Mouse (Mus musculus) CD4-positive, CD25-positive, alpha-beta regulatory T cell, adult 2 months (primary cell): Measurements from ENCODE around the gene Ifitm7.
"Not testable (repeated sequence)": the region's sequence is repeated elsewhere in the genome, so short reads cannot be mapped to it uniquely, and the experiment has no call there.

Experiments used
- DNase-seq: peaks from one replicate; pipeline ENCODE4 v3.0.0-alpha.2; 2012; ENCODE audit warnings: low read depth, low spot score

Gene Ifitm7

DNA sequence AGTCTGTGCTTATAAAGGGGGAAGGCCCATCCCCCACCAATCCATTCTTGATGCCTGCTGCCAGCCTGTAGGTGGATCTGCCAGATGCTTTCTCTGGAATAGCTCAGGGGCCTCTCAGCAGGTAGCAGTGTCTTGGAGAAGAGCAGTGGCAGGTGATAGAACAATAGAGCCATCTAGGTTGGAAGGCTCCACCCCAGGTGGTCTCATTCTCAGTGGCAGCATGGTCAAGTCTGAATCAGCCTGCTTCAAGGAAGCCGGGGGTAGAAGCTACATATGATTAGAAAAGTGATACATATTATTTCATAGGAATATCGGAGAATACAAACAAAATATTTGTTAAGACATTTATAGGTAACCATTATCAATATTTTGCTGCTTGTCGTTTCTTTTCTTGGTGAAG is 5.0 kb downstream of the Ifitm7 start:
- not testable (repeated sequence) for DNase-seq

DNA sequence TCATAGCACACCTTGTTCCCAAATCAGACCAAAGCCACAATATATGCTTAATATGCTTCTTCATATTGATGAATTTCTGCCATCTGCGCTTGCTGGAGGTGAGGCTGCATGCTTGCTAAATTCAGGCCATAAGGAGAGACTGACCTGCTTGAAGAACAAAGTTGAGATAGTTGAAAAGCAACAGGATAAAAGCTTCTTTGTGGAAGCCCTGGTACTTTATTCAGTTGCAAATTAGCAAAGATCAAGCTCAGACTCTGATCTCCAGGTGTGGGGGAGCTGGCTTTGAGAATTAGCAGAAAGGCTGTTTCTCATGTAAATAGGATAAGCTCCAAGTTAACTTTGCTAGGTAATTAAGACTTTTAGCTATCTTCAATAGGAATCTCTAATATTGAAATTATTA is 9.7 kb downstream of the Ifitm7 start:
- DNase-seq = not testable (repeated sequence)

GRCm38 (mm10) chr16:13976358-13976896 is 10.3 kb downstream of the Ifitm7 start:
- not testable (repeated sequence) for DNase-seq

GRCm38 (mm10) chr16:13972051-13972450 is 14.6 kb downstream of the Ifitm7 start:
- DNase-seq = no peak

DNA sequence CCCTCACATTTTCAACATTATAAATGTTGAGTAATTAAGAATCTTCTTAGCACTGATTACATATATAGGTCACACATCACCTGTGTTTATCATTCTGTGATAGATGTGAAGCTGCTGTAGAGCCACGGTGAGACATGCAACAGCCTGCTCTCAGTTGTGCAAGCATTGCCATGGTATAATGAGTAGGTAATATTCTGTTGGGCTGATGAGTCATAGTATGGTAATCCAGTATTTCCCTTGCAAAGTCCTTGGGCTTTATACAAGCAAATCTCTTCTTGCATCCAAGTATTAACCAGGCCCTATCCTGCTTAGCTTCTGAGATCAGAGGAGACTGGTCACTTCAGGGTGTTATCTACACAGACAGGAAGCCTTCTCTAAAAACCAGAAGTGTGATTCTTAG is 17.6 kb downstream of the Ifitm7 start:
- DNase-seq = no peak

- no peak for DNase-seq
Observed at GRCm38 (mm10) chr16:13962053-13962452, 24.6 kb downstream of the Ifitm7 start.

DNA sequence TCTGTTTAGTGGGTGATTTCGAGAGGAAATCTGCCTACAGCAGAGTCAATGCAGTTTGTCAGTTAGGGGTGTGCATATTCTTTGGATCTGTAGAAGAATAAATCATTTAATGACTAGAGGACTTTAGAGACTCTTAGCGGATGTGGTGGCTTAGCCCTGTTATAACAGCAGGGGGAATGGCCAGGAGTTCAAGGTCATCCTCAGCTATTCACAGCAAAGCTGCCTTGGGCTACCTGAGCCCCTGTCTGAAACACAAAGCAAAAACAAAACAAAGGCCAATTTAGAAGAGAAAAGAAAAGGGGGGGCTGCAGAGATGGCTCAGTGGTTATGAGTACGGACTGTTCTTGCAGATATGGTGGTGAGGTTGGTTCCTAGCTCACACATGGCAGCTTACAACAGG is 35.4 kb downstream of the Ifitm7 start:
- no peak for DNase-seq

DNA sequence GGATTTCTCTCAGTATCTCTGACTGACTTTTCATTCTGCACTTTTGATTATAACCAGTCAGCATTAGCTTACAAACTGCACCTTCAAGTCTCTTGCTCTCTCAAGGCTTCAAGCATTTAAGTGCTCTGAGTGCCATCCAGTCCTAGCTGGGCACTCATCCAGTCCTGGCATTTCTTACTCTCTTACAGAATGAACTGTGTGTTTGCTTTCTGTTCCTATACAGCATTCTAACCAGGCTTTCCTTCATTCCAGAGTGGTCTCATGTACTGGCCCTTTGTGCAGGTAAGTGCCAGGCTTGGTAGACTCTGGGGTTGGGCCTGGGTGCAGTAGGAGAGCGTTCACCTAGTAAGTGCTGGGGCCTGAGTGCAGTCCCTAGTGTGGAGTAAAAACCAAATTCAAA is 40.4 kb downstream of the Ifitm7 start:
- DNase-seq = no peak

DNA sequence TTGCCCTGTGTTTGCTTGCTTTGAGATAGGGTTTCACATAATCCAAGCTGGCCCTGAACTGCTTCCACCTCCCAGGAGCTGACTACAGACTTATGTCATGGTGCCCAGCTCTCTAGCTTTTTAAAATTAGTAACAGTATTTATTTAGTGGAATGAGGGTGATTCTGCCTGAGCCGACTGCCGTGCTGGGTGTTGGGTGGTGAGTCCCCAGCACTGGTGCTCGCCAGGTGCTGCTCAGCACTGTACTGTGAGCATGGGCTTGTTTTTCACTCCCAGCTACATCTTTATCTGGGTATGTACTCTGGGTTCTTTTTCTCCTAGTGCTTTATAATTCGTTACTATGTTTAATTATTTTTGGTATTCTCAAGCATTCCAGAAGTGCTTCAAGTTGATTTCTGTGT is 41.5 kb downstream of the Ifitm7 start:
- DNase-seq = no peak

DNA sequence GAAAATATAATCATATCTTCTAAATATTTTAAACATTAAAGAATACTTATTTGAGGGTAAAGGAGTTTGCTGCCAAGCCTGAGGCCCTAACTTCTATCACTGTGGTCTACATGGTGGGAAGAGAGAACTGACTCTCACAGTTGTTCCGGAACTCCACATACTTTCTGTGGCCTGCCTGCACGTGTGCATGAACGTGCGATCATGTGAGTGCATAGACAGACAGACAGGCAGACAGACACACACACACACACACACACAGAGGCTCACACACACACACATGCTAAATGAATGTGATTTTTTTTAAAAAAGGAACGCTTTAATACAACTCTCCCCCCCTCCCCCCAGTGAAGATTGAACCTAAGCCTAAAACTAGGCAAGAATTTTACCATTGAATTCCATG is 41.9 kb downstream of the Ifitm7 start:
- no peak for DNase-seq

GRCm38 (mm10) chr16:13944178-13944577 is 42.5 kb downstream of the Ifitm7 start:
- DNase-seq = no peak

DNA sequence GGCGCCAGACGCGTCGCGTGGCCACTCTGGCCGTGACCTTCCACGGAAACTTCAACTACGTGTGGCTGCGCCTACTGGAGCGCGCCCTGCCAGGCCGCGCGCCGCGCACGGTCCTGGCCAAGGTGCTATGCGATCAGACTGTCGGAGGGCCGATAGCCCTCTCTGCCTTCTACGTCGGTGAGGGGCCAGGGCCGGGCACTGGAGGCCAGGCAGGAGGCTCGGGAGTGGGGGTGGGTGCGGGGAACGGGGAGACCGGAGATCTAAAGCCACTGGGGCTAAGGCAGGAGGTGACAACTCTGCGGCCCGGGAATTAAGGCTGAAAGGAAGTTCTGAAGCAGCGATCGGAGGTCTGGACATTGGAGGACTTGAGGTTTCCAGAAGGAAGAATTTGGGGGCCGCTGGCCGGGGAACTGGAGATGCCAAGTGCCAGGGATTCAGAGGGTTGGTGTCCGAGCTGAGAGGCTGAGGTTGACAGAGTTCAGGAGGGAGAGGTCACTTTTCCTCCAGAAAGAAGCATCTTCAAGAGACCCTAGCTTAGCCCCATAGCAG is 45.8 kb downstream of the Ifitm7 start:
- no peak for DNase-seq

DNA sequence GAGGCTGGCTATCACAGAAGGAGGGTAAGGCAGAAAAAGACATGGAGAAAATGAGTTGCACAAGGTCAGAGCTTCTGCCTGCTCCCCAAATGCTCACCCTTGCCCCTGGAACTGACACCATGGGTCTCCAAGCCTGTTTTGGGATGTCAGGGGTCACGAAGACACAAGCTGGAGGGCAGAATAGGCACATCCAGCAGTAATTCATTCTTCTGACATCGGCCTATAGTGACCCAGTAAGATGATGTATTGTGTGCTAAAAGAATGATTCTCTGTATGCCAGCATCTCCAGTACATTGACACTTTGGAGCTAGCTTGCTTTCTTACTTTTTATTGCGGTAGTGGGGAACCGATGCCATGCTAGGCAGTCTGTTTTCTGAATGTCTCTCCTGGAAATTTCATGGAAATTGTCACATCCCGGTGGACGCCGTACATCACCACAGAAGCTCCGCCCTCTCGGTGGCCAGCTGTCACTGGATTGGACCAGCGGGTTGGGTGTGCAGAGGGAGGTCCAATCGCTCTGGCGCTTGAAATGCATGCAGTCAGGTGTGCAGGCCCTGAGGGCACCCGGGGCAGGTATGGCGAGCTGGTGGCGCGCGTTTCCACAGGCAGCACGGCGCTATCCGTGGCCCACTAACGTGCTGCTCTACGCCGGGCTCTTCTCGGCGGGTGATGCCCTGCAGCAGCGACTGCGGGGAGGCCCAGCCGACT is 46.4 kb downstream of the Ifitm7 start:
- DNase-seq = no peak
